Mouse (Mus musculus) thymus, postnatal 36 days (tissue): ENCODE data around the gene Slc19a2.
"Not testable (repeated sequence)": the region's sequence is repeated elsewhere in the genome, so short reads cannot be mapped to it uniquely, and the experiment has no call there.

Experiments used
- DNase-seq, 2 experiments: peaks; one replicate each; pipeline ENCODE4 v3.0.0; 2022; ENCODE audit warnings: mixed read lengths in 2 of 2

Slc19a2 gene

DNA sequence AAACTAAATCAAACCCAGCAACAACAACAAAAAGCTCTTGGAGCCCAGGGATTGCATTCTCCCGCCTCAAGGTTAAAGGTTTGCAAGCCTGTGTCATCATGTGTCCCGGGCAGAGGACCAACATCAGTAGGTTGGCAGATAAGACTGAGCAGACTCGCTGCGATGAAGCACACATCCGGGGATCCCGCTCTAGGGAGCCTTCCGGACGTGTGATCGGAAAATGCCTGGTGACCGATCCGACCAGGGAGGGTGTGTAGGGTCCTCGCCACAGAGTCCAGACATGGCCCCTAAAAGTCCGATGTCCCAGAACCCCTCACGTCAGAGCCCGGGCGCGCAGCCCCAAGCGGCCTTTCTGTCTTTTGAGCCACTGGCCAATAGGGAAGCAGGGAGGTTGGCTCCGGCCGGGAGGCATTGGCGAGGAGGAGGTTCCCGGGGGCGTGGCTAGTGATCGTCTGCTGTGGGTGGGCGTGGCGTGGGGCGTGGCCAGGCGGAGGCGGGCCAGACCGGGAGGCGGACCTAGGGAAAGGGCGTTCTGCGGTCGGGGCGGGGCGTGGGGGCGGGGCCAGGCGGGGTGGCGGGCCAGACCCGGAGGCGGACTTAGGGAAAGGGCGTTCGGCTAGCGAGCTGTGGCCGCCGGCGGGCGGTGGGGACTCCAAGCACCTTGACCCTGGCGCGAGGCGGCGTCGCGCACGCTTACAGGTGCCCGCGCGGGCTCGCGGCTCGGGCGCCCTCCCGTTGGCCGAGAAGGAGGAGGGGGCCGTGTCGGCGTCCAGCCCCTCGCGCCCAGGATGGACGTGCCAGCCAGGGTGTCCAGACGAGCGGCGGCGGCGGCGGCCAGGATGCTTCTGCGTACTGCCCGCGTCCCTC, at the start of gene Slc19a2:
TSS of gene Slc19a2 (plus strand) at position 582 of the 867 bp plus-strand sequence.
- DNase-seq = peak; percentile 95 to 97

DNA sequence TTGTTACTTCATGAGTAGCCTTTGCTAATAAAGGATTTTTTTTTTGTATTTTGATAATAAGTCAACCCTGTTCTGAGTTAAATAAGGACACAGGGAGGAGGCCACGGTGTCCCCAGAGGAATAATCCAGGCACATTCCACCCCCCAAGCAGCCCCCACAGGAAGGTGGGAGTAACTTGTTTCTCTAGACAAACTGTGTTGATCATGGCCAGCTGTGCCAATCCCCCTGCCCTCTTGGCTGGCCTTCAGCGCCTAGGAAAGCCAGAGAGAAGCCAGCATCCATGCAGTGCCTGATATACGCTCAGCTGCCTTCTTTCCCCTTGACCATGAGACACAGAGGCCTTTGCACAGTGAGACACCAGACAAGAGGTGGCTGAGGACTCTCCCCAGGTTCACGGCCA, 49.3 kb upstream of the Slc19a2 start:
- DNase-seq = no peak

DNA sequence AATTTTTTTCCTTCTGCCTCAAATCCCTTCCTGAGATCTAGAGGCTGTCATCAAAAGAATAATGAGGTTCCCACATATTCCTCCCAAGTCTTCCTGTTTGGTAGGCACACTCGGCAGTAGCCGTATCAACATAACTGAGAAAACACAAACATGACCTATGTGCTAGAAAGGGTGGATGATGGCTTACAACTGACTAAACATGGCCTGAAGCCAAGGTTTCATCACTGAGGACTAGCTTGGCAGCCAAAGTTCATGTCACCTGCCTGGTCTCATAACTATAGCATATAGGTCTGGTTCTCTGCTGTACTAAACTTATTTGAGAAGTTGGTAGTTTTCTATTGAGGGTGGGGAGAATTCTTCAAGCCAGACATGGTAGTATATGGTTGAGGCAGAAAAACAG, 40.4 kb upstream of the Slc19a2 start:
- DNase-seq = no peak

DNA sequence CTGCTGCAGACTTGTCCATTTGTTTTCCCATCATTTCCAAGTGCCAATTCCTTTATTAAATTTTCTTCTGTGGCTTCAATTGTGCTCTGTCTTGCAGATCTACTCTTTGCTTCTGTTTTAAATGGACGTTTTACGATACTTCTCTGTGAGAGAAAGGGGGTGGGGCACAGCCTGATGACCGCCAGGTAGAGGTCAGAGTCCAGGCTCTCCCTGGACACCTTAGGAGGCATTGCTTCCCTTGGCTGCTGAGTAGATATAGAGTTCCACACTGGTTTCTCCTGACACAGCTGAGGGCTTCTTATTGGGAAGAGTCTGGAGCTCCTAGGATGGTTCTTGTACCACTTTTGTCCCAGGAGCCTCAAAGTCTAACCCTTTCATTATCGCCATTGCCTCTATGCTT, 37.9 kb upstream of the Slc19a2 start:
- DNase-seq = no peak

DNA sequence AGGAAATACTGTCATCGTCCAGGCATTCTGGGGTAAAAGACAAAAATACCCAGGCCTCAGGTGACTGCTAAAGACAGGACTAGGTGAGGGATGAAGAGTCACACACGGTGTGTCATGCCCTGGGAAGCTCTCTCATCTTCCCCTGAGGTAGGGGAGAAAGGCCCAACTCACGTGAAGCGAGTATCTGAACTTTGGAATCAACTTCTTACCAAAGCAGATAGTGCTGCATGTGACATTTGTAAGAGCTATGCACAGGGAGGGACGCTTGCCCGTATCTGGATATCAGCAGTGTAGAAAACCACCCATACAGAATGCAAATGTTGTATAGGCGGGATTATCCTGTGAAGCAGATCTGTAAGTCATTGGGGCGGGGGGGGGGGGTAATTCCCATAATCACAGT, 36.2 kb upstream of the Slc19a2 start:
- no peak for DNase-seq

DNA sequence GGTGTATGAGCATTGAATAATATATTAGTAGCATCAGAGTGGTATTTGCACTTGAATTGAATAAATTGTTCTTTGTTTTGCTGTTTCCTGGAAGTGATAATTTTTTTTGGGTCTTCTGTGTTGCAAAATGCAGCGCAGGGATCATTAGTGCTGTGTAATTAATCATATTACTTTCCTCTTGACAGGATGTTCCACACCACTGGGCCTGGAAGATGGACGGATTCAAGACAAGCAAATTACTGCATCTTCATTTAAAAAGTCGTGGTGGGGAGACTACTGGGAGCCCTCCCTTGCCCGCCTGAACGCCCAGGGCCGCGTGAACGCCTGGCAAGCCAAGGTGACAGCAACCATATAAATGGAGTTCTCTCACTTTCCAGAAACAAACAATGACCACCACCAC, 34.7 kb upstream of the Slc19a2 start:
- no peak for DNase-seq

DNA sequence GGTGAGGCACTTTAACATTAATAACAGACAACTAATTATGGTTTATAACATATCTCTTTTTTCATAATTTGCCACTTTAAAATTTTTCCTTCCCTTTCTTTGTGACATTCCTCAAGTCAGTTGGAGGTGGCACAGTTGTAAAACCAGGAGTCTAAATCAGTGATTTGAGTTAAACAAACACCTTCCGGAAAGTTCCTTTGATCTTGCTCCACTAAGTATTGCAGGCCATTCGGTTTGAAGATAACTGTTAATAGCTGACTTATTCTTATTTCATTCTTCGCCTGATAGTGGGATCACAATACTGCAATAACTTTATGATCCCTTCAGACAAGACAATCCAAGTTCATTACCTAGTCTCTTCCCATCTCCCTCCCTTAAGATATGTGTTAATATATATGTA, 33.7 kb upstream of the Slc19a2 start:
- DNase-seq = no peak

DNA sequence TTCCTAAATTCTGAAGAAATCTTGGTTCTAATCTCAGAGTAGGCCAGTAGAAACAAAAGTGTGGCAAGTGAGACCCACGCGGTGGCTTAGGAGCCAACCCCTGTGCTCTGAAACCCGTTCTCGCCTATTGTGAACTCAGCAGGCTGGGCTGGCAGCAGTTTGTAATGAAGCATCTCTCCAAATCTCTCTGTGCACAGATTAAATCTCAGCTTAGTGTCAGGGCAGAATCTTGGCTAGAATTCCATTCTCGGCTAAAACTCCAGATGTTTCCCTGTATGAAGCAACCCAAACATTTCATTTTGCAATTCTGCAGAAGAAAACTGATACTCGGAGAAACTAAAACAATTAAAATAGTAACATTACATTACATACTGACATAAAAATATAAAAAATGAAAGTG, 33.3 kb upstream of the Slc19a2 start:
- DNase-seq = no peak

DNA sequence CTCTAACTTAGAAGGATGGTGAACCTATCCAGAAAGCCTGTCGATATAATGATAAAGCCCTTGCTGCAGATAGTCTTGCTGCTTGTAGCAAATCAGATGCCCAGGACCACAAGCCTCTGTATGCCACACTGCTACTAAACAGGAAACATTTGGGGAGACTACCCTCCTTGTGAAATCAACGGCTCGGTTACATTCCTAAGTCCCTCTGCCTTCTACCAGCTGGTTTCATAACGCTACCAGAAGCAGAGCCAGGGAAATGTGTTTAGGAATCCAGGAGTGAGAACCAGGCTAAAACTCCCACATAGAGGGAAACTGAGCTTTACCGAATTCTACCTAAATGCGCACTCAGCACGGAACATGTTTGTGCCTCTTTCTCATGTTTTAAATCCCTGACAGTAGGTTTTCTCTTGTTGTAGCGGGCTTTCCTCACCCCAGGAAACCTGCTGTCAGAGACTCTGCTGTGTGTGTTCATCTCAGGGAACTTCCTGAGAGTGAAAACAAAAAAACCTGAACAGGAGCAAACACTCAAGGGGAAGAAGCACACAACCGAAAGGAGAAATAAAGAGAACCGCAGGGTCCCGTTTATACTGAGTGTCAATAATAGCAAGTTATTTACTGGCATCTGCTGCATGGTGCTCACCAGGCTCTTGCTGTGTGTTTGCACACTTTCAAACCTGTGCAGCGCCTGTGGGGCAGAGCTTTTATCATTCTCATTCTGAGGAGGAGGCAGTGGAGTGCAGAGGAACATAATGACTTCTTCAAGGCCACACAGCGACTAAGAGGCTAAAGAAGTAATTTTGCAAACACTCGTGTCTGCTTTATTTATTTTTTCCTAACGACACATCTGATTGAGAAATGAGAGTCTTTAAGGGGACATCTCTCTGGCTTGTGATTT, 30.8 kb upstream of the Slc19a2 start:
- peak in 1 of 2 experiments; percentile 9 for DNase-seq

DNA sequence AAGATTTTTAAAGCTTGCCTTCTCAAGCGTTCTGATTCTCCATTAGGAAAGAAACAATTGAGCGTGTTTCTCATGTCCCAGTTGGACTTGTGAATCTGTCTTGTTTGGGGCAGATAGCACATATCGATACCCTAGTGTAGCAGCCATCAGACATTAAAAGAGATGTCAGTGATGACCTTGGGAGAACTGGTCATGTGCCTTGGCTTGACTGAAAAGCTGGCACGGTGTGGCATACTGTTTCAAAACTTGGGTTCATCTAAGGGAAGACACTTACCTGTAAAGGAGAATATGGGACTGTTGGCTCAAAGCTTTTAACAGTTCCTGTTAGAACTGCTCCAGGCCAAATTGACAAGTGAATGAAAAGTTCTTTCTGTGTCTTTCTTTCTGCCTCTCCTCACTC, 28.6 kb upstream of the Slc19a2 start:
- no peak for DNase-seq

DNA sequence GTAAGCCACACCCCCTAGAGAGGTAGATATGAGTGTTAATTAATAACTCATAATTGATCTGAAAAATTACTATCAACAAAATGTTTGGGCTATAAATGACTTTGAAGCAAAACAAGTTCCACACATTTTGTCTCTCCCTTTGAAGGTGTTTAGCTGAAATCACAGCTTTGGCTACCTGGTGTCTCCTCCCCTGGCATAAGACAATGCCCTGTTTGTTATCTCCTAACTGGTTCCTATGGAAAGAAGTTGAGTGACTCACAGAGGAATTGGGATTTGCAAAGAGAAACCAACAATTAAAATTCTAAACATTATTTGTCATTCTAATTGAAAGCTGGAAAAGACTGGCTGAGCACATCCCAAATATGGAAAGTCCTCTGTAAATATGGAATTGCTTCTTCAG, 25.8 kb upstream of the Slc19a2 start:
- DNase-seq = no peak

DNA sequence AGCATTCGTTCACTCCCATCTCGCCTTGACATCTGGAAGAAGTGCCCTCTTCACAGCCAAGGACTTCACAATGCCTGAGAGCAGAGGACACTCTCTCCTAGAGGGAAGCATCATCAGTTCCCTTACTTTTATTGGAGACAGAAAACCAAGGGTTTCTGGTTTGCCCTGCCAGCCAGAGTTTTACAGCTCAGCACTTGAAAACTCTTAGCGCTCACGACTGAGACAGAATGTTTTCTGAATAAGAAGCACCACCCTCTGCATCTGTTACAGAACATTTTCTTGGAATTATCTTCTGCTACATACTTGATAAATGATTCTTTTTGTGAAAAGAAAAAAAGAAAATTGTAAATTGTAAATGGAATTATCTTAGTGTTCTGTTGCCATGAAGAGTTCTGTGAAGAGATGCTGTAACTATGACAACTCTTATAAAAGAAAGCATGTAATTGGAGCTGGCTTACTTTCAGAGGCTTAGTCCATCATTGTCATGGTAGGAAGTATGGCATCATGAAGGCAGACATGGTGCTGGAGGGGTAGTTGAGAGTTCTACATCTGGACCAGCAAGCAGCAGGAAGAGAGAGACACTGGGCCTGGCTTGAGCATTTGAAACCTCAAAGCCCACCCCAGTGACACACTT, 16.8 kb upstream of the Slc19a2 start:
- not testable (repeated sequence) for DNase-seq

DNA sequence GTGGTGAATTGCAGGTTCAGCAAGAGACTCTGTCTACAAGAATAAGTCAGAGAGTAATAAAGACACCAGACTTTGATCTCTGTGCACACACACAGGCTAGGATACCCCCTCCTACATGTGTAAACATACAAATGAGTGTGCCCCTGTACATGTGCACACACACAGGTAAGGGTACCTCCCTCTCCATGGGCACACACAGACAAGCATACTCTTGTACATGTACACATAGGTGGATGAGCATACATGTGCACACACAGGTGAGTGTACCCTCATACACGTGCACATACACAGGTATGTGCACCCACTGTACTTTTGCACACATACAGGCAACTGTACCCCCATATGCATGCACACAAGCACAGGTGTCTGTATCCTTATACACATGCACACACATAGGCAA, 15.4 kb upstream of the Slc19a2 start:
- no peak for DNase-seq

DNA sequence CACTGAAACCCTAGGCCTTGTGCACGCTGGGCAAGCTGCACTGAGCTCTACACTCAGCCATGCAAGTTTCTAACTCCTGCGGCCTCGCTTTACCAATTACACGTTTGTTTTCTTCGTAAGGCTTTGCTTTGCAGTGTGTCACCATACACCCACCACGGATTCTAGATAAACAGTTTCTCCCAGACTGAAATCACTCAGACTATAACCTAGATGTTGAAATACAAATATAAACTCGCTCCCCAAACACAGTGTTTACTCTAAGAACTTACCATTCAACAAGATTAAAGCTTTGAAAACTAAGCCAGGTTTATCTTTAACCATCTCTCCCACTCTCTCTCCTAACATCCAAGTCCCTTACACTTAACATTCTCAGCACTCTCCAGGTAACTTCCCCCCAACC, 13.8 kb upstream of the Slc19a2 start:
- DNase-seq = no peak

DNA sequence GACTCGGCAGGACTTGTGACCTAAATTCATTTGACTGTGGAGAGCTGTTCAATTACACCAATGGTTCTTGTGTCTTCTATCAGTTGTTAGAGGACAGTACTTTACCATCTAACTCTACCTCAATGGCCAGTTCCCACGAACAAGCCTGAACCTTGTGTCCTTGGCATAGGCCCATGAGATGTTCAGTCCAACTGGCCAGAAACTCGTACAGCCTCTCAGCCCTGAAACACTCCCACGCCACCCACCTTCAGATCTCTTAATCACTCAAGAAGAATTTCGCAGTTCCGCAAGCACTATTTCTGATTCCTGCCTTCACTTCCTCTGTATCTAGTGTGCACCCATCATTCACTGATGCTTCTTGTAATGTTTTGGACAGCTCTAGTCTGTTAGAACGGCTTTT, 12.8 kb upstream of the Slc19a2 start:
- DNase-seq = no peak

DNA sequence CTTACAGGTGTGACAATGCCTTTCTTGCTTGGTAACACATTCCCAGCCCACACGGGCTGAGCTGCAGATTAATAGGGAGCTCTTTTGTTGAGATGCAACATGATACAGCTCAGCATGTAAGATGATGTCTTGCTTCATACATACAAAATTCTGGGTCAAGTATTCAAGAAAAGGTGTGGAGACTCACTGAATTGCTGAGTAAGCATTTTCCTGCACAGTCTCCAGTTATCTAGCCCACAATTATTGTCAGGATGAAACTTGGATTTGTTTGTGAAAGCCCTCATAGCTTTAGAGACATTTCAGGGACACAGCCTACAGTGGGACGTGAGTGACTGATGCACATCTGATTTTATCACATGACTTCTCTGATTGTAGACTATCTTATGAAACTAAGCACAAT, 7.4 kb upstream of the Slc19a2 start:
- DNase-seq = no peak

DNA sequence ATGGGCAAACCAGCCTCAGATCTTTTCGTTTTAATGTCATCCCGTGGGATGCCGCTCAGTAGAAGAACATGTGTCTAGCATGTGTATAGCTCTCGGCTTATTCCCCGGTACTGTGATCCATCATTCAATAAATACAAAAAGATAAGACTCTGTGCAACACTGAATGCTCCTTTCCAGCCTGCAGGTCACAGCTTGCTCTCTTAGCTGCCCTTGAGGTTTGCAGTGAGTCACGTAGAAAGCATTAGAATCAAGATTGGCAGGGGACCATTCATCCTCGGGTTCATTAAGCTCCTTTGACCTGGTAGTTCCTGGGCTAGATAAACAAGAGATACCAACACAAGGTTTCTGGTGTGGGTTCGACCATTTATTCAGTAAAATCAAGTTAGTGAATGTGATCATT, 6.0 kb upstream of the Slc19a2 start:
- DNase-seq = no peak

DNA sequence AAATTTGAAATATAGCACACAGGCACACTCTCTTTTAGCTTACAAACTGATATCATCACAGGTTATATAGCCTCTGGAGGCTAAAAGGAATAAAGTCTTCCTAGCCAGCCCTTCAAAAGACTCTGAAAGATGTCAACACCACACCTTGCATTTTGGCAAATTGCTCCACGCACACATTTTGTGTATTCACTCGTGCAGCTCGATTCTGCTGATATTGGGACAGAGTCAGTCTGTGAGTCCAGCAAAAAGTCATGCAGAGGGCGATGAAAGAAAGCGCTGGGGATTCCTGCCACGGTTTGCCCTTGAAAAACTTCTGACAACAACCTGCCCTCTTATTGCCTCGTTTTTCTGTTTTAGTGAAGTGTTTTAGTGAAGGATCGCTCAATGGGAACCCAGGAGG, 1.4 kb upstream of the Slc19a2 start:
- DNase-seq = no peak

DNA sequence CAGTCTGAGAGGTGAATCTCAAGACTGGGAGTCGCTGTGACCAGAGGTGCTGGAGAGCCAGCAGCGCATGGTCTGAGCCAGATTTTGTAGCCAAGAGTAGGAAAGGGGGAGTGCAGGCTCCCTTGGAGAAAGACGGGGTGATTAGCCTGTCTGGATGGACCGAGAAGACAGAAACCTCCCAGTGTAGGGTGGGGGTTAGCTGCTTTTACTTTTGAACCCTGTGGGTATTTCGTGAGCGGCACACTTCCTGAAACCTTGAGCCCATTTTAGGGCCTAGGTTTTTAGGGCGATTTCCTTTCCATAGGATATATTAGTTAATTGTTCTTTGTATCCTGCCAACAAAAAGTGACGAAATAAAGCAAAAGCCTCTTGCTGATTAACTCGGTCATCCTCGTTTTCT, 875 bp upstream of the Slc19a2 start:
- DNase-seq = no peak

DNA sequence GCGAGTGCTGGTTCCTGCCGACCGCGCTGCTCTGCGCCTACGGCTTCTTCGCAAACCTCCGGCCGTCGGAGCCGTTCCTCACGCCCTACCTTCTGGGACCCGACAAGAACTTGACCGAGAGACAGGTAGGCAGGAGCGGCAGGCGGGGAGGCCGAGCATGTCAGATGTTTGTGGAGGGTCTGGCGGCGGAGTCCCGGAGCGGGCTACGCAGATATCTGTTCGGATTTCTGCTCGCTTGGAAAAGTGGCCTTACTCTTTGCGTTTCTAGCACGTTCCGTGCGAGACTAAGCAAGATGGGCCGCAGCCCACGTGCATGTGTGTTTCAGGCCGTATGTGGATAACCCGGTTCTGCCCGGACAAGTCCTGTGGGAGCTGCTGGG, 476 bp downstream of the Slc19a2 start:
- no peak for DNase-seq

DNA sequence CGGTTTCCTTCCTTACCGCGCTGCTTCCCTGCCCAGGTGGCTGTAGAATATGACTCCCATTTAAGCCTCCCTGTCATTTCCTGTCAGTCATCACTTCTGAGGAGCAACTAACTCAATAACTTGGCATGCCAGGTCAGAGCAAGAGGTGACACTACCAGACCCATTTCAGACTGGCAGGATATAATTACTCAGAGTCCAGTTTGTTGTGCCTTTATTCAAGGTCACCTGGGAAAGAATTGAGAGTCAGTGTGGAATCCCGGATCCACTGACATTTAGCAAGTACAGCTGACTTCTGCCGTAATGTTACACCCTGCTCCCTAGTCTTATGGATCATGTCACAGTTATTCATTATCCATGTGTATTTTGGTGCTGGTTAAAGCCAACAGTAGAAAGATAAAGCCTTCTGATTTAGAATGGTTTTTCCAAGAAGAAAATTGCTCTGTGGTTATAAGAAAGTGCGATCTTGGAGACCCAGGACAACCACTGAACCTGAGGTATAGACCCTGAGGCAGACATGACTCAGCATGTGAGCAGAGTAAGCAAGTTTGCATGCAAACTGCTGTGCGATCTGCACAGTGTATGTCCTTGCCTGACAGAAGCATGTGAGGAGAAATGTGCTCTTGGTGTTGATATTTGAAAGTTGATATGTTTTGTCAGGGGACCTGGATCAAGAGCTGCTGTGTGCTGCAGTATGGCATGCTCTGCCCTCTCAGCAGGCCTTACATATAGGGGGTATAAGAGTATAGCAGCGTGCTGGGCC, 1.7 kb downstream of the Slc19a2 start:
- DNase-seq = no peak

DNA sequence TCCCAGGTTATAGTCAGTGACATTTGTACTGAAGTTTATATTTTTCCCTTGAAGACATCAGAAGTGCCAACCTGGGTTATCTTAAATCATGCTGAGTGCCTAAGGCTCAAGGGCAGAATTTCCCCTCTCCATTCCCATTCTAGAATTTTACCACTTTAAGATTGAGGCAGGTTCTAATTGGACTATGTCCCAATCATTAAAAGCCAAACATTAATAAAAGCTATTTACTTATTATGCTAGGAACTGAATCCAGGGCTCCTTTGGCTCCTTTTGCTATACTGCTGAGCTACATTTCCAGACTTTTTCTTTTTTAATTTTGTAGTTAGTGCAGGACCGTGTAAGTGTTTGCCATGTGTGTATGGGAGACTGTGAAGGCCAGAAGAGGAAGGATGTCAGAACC, 2.6 kb downstream of the Slc19a2 start:
- DNase-seq = no peak

DNA sequence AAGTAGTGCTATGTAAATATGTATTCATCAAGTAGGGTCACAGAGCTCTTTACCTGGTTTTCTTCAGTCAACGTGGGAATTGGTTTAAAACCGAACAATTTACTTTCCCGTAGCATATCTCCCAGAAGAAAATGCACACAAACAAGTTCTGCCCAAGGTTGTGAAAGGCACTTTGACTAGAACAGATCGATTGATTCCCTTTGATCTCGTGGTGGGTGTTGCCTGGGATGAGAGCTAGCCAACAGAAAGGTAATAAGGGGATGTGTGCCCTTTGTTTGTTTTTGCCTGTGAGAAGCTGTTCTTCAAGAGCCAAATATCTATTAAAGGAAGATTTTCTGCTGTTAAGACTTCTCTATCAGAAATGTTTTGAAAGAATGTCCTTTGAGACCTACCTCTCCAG, 3.7 kb downstream of the Slc19a2 start:
- DNase-seq = no peak
